Mouse (Mus musculus) layer of hippocampus, postnatal 25 days (tissue): ENCODE results near the gene Brca2. TPM values are rescaled to one million over a fixed set of nuclear protein-coding genes. Genes with fewer than 3 reads are reported as not detected.
"Not testable (repeated sequence)": the region's sequence is repeated elsewhere in the genome, so short reads cannot be mapped to it uniquely, and the experiment has no call there.

Source experiments
- DNase-seq, 2 experiments: peaks; one replicate each; pipeline ENCODE4 v3.0.0; 2022; ENCODE audit warnings: mixed read lengths in 2 of 2, low spot score in 1 of 2; ENCODE audit errors: extremely low spot score in 1 of 2
- total RNA-seq, 2 experiments: library from RNA; stranded (reverse); gene quantifications; 2 replicates each; pipeline ENCODE4 v1.2.3; 2021

Brca2 gene
- total RNA-seq: 1 to 10 TPM; 5.4 to 7.4 TPM

DNA sequence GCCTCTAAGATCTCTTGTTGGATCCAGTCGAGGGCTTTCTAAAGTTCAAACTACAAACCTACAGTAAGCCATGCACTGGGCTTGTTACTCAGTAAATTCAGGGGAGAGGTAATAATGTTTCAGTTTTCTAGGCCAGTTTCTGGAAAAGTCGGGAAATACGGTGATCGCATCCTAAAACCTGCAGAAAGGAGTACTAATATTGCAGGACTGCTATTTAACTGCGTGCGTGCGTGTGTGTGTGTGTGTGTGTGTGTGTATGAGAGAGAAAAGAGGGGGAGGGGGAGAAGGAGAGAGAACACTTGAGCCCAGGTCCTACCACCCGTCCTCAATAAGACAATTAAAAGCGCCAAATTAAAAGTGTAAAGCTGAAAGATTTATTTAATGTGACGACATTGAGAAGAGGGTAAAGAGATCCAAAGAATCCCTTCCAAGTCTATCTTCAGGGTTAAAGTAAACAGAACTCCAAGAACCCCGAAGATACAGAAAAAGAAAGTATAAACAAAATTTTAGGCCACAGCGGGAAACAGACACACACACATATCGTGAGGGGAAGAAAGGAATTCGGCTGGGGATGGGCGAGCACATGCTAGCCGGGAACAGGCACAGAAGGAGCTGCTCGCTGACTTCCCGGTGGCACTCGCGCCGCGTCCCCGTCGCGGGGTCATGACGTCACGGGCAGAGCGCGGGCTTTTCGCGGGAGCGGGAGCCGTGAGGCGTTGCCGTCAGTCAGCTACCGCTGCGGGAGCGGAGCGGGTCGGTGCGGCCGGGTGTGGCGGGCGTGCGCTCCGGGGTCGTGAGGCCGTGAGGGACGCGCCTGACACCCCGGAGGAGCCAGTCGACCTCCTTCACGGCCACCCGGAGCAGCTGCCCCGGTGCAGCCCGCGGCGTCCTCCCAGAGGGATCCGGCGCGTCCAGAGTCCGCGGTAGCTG, at the start of gene Brca2:
Brca2 (plus strand) TSS at position 694 of the 930 bp plus-strand sequence.
- DNase-seq: peak; percentile 92 to 95

GRCm38 (mm10) chr5:150477364-150477763, 45.1 kb upstream of the Brca2 start:
- no peak for DNase-seq

DNA sequence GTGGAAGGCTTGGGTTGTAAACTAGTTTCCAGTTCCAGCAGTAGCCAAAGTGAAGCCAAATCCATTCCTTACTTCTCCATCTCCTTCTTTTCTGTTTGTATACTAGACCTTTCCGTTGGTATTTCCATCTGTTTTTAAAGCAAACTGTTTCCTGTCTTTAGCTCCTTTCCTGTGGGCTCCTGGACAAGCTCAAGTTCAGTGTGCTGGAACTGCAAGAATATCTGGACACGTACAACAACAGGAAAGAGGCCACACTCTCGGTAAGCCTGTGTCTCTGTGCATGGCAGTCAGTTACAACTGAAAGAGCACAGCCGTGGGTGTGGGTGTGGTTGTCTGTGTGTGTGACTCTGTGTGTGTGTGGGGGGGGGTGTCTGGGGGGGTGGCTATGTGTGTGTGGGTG, 43.8 kb upstream of the Brca2 start:
- DNase-seq: no peak

DNA sequence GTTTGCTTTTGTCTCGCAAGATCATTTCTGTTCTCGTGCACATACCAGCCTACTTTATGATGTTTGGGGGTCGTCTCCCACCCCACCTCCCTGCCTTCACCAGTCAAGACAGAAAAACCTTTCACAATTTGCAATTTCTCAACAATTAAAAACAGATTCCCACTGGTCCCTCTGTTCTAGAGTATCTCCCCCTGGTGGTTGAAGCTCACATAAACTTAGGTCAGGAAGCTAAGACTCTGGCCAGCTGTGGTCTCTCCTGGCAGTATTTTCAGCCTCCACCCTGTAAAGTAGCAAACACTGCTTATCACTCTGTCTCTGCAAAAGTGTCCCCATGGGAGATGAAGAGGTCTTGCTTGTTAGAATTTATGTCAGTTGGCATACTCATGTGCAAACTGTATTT, 37.2 kb upstream of the Brca2 start:
- no peak for DNase-seq

GRCm38 (mm10) chr5:150490285-150490684, 32.1 kb upstream of the Brca2 start:
- DNase-seq: no peak

- DNase-seq: no peak
Measured at GRCm38 (mm10) chr5:150490821-150491220, 31.6 kb upstream of the Brca2 start.

GRCm38 (mm10) chr5:150491573-150492173, 30.8 kb upstream of the Brca2 start:
- DNase-seq: not testable (repeated sequence)

DNA sequence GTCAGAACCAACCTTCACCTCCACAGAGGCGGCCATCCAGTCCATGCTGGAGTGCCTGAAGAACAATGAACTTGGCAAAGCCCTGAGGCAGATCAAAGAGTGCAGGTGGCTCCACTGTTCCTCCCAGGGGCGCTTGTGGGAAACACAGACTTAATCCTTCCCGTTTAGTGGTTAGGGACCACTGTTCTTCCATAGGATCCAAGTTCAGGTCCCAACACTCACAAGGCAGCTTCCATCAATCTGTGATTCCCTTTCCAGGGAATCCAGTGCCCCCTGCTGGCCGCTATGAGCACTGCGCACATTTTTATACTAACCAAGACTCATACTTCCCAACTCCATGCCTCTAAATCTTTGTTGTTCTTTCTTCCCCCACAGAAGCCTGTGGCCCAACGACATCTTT, 26.6 kb upstream of the Brca2 start:
- DNase-seq: peak in 1 of 2 experiments; percentile 47

DNA sequence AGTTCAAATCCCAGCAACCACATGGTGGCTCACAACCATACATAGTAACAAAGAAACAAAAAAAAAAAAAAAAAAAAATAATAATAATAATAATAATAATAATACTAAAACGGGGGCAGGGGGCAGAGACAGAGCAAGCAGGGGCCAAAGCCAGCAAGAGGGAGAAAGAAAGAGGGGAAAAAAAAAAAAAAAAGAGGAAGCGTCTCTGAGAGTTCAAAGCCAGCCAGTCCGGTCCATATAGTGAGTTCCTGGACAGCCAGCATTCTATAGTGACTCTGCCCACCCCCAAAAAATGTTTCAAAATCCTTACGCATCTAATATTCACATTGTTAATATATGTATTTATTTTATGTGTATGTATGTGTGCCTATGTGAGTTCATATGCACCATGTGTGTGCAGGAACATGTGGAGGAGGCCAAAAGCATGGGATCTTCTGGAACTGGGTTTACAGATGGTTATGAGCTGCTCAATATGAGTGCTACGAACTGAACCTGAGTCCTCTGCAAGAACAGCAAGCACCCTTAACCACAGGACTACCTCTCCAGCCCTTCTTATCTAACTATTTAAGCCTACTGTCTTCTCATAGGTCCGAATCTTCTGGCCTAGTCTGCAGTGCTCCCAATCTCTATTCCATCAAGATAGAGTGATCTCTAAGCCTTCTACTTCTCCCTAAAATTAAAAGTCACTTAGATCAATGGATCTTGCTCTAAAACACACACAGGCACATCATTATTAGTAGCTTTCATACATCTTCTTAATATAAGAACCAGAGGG, 11.8 kb upstream of the Brca2 start:
- no peak for DNase-seq

DNA sequence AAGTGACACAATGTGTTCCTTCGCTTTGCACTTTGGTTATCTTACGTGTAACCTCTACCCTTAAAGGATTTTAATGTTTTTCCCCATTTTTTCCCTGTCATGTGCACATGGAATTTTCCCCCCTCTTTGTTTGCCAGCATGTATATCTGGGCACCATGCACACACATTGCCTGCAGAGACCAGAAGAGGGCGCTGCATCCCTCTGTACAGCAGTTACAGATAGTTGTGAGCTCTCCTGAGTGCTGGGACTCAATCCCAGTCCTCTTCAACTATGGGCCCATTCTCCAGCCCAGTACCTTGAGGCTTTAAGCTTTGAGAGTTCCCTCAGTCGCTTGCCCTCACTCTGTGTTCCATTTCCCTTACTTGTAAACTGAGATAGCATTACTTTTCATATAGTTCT, 9.2 kb upstream of the Brca2 start:
- DNase-seq: no peak

DNA sequence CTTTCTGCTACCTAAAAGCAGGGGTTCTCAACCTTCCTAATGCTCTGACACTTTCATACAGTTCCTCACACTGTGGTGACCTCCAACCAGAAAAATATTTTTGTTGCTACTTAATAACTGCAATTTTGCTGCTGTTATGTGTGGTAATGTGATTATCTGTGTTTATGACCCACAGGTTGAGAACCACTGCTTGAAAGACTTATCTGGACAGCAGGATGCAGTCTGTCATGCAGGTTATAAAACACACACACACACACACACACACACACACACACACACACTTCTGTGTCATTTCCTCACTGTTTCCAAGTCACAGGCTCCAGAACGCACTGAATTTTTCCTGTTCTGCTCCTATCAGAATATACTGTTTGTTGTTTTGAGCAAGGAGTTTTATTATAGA, 8.4 kb upstream of the Brca2 start:
- DNase-seq: no peak

DNA sequence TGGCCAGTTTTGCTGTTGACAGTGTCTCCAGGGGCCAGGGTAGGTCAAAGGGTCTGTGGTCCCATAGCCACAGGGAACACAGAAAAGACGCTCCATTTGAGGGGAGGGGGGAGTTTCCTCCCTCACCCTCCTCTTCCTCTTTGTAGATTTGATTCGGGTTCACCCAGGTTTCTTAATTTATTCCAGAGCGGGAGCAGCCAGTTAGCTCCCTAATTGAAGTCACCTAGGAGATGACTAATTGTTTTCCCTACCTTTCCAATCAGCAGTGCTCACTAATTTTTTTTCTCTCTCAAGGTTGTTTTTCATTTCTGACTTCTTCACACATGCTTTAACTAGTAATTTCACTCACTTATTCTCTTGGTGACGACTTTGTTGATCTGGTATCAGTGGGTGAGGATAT, 4.4 kb upstream of the Brca2 start, which contains the start of gene Zar1l:
Zar1l (minus strand) TSS at position 101 of the 400 bp plus-strand sequence.
- DNase-seq: no peak

GRCm38 (mm10) chr5:150519551-150519950, 2.9 kb upstream of the Brca2 start:
- DNase-seq: no peak

DNA sequence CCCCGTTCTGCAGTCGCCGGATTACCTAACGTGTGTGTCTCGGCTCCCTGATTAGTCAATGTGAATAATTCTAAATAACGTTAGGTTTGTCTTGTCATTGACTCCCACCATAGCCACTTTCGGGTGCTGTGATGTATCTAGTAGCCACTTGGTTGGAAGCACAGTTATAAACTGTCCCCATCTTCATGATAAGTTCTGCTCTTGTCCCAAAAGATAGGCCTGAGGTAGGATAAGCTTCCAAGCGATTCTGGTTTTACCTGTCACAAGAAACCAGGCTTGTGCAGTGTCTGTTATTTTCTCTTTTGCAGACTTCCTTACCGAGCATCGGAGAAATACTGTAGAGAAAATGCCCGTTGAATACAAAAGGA, 421 bp downstream of the Brca2 start:
- no peak for DNase-seq

DNA sequence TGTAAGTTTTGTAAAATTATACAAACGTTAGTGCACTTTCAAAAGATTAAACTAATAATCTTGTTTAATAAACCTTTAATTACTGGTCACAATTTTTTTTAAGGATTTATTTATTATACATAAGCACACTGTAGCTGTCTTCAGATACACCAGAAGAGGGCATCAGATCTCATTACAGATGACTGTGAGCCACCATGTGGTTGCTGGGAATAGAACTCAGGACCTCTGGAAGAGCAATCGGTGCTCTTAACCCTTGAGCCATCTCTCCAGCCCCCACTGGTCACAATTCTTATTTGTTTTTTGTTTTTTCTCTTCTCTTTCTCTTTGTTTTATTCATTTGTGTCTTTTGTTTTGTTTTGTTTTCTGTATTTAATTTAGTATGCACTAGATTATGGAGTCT, 2.8 kb downstream of the Brca2 start:
- DNase-seq: no peak

DNA sequence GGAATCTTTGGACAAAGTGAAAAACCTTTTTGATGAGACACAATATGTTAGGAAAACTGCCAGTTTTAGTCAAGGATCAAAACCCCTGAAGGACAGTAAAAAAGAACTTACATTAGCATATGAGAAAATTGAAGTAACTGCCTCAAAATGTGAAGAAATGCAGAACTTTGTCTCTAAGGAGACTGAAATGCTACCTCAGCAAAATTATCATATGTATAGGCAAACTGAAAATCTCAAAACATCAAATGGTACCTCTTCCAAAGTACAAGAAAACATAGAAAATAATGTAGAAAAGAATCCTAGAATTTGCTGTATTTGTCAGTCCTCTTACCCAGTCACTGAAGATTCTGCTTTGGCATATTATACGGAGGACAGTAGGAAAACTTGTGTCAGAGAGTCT, 18.9 kb downstream of the Brca2 start:
- DNase-seq: no peak

DNA sequence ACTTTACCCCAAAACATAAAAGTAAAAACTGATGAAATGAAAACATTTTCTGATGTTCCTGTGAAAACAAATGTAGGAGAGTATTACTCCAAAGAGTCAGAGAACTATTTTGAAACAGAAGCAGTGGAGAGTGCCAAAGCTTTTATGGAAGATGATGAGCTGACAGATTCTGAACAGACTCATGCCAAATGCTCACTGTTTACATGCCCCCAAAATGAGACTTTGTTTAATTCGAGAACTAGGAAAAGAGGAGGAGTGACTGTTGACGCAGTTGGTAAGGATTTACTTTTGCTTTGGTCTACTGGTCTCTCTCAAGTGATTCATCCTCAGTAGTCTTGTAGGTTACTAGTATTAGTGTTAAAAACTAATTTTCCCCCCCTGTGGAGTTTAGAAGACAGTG, 20.8 kb downstream of the Brca2 start:
- no peak for DNase-seq

- no peak for DNase-seq
Measured at GRCm38 (mm10) chr5:150551637-150552036, 29.2 kb downstream of the Brca2 start.

- DNase-seq: no peak
Measured at GRCm38 (mm10) chr5:150559519-150560103, 37.2 kb downstream of the Brca2 start.

DNA sequence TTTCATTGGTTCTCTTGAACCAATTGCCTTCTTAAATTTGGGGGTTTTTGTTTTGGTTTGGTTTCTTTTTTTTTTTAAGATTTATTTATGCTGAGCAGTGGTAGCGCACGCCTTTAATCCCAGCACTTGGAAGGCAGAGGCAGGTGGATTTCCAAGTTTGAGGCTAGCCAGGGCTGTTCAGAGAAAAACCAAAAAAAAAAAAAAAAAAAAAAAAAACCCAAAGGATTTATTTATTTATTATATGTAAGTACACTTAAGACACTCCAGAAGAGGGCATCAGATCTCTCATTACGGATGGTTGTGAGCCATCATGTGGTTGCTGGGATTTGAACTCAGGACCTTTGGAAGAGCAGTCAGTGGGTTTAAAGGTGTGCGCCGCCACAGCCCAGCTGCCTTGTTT, 38.4 kb downstream of the Brca2 start:
- no peak for DNase-seq

DNA sequence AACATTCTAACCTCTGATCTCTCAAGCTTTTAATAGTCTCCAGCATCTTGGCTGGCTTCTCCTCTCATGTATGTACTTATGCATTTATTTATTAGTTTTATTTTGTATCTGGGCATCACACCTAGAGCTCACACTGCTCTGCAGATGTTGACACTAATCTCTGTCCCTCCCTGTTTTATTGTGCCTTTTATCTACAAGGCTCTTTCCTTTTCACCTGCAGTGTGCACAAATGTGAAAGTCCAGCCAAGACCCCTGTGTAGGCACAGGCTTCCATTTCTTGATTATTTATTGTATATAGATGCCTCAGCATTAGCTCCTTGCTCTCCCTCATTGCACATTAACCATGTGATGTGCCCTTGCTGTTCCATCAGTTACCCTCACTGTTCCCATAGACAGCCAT, 38.9 kb downstream of the Brca2 start:
- DNase-seq: no peak
